Mouse (Mus musculus): ENCODE measurements around the gene Slc4a11.

Slc4a11 gene

GRCm38 (mm10) chr2:130697153-130697810 lies at the start of gene Slc4a11:
Gene Slc4a11 (minus strand): TSS chr2:130697519.
- peak; percentile 83 for DNase-seq

DNA sequence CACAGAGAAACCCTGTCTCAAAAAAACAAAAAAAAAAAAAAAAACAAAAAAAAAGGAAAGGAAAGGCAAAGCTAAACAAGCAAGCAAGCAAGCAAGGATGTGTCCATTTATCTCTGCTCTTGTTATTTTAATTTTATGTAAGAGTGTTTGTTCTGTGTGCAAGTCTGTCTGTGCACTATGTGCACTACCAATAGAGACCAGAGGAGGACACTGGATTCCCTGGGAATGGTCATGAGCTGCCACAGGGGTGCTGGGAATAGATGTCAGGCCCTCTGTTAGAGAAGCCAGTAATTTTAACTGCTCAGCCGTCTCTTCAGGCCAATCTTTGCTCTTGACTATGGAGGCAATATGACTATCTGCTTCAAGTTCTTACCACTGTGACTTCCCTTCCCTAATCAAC lies 46.3 kb upstream of the Slc4a11 start:
- no peak for DNase-seq

GRCm38 (mm10) chr2:130740096-130740495 lies 42.8 kb upstream of the Slc4a11 start:
- DNase-seq = no peak

- no peak for DNase-seq
Measured at GRCm38 (mm10) chr2:130738019-130738418, 40.7 kb upstream of the Slc4a11 start.

GRCm38 (mm10) chr2:130735281-130735680 lies 38.0 kb upstream of the Slc4a11 start:
- no peak for DNase-seq

GRCm38 (mm10) chr2:130733444-130733843 lies 36.1 kb upstream of the Slc4a11 start:
- no peak for DNase-seq

- DNase-seq = no peak
Measured at GRCm38 (mm10) chr2:130731855-130732254, 34.5 kb upstream of the Slc4a11 start.

GRCm38 (mm10) chr2:130730746-130731145 lies 33.4 kb upstream of the Slc4a11 start:
- DNase-seq = no peak

GRCm38 (mm10) chr2:130728906-130729585 lies 31.7 kb upstream of the Slc4a11 start:
- no peak for DNase-seq

DNA sequence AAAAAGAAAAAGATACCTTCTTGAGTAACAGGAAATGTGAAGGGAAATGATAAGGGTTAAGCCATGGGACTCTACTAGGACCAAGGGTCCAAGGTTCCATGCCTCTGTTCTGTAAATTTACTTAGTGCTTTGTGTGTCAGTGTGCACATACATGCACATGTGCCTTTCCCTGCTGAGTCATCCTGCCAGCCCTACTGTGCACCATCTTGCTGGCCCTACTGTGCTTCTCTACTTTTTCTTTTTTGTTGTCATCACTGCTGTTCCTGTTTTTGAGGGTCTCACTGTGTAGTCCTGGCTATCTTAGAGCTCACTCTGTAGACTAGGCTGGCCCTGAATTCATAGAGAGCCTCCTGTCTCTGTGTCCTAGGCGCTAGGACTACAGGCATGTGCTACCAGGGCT lies 30.4 kb upstream of the Slc4a11 start:
- DNase-seq = no peak

- no peak for DNase-seq
Measured at GRCm38 (mm10) chr2:130724369-130724768, 27.1 kb upstream of the Slc4a11 start.

DNA sequence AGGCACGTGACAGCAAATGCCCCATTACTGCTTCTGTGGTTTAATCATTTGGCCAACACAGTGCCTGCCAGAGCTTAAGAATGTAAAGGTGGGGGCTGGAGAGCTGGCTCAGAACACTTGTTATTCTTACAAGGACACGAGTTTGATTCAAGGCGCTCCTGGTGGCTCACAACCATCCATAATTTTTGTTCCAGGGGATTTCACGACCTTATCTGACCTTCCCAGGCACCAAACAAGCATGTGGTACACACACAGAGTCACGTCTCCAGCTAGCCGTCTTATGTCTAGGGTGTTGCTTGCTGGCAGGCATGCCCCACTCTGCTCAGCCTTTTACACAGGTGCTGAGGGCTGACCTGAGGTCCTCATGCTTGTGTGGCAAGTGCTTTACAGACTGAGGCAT lies 20.6 kb upstream of the Slc4a11 start:
- DNase-seq = no peak

DNA sequence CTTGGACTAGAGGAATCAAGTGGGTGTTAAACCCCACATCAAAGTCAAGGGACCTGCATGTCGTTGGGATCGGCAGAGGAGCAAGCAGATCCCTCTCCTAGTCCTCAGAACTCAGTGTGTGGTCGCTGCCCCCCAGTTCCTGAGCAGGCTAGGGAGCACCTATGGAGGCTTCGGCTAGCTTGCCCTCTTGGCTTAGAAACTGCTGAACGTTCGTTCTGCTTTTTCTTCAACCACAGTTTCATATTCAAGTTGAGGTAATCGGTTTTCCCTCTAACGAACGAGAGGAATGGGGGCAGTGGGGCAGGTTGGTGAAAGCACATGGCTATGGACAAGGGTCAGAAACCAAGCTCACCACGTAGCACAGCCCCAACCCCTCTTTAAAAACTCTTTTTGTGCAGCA lies 9.7 kb upstream of the Slc4a11 start:
- no peak for DNase-seq

- no peak for DNase-seq
Measured at GRCm38 (mm10) chr2:130706602-130707001, 9.3 kb upstream of the Slc4a11 start.

GRCm38 (mm10) chr2:130705178-130705577 lies 7.9 kb upstream of the Slc4a11 start:
- no peak for DNase-seq

- no peak for DNase-seq
Measured at GRCm38 (mm10) chr2:130704040-130705001, 7.0 kb upstream of the Slc4a11 start.

GRCm38 (mm10) chr2:130697821-130698266 lies 525 bp upstream of the Slc4a11 start:
- no peak for DNase-seq

DNA sequence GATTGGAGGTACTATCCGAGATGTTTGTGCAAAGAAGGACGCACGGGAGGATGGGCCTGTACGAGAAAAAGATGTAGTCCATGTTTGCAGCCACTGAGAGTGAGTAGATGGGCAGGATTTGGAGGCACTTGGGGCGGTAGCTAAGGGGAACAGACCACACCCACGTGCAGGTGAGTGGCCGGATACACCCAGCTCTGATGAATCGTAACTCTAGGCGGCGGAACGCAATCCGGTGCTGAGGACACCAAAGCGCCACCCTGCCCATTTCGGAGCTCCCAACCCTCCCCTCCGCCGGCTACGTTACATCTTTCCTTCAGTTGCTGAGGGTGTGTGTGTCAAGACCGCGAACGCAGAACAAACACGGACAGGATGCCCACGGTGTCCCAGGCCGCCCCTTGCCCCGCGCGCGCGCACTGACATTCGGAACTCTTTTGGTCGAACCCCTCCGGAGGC lies 593 bp downstream of the Slc4a11 start:
- DNase-seq = peak; percentile 42 to 47

DNA sequence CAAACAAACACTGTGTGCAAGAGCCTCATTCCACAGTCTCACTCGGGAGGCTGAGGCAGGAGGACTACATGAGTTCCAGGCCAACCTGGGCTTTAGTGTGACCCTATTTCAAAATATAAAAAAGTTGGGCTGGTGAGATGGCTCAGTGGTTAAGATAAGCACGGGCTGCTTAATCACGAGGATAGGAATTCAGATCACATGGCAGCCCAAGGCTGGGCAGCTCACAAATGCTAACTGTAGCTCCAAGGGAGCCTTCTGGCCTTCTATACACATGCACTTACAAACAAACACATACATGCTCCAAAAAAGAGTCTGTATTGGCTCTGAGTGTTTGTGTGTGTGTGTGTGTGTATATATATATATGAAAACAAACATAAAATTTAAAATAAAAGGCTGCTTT lies 3.8 kb downstream of the Slc4a11 start:
- DNase-seq = no peak

DNA sequence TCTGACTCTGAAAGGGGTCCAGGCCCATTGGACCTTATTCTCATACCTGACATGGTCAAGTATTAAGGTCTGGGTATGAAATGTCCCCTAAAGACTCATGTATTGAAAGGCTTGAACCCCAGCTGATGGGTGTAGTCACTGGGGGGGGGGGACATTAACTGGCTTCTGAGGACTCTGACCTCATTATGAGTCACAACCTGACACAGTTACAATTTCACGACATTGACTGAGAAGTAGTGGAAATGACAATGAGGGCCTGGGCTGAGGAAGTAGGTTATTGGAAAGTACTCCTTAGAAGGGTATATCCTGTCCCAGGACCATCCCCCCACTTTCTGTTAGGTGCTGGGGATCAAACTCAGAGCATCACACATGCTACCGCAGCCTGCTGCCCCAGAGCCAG lies 8.3 kb downstream of the Slc4a11 start:
- no peak for DNase-seq

GRCm38 (mm10) chr2:130685426-130685825 lies 11.9 kb downstream of the Slc4a11 start:
- no peak for DNase-seq

DNA sequence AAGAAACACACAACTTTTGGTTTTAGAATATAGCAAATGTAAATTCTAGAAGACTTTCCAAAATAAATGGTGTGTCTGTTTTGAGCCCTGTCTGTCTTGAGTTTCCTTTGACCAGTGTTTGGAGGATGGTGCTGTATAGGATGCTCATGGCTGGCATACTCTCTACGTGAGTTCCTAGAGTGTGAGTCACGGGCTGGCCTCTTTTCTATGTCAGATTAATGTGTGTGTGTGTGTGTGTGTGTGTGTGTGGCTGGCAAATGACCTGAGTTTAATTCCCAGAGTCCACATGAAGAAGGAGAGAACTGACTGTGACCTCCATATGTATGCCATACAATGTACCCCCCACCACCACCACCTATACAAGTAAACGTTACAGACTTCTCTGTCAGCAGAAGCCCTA lies 15.8 kb downstream of the Slc4a11 start:
- DNase-seq = no peak

GRCm38 (mm10) chr2:130679899-130680298 lies 17.4 kb downstream of the Slc4a11 start:
- no peak for DNase-seq
